Mouse (Mus musculus) midbrain, embryonic 15.5 days (tissue): ENCODE measurements around the gene Trappc2l. TPM values are rescaled to one million over a fixed set of nuclear protein-coding genes. Genes with fewer than 3 reads are reported as not detected.
A peak's percentile ranks its signal among the peaks of the same experiment; 100 is the strongest.

Experiments used
- ATAC-seq: fragments of 200-750 bp; cut with Nextera tagmentation; replicated peaks from 2 replicates; pipeline ENCODE4 v1.8.0; 2017; ENCODE audit warnings: moderate TSS enrichment
- H3K27ac ChIP-seq: fragments of 300-500 bp; sonication (generic); 2 replicates; pipeline ENCODE4 v1.5.1; 2015; ENCODE audit warnings: mild to moderate bottlenecking, inconsistent platforms
- H3K27me3 ChIP-seq: fragments of 300-500 bp; sonication (generic); replicated peaks from 2 replicates; pipeline ENCODE4 v1.6.1; 2015; ENCODE audit warnings: inconsistent platforms
- H3K36me3 ChIP-seq: fragments of 300-500 bp; sonication (generic); replicated peaks from 2 replicates; pipeline ENCODE4 v1.6.1; 2015; ENCODE audit warnings: inconsistent platforms
- H3K4me1 ChIP-seq: fragments of 300-500 bp; sonication (generic); 2 replicates; pipeline ENCODE4 v1.6.1; 2015; ENCODE audit warnings: inconsistent platforms
- H3K4me2 ChIP-seq: fragments of 300-500 bp; sonication (generic); 2 replicates; pipeline ENCODE4 v1.6.1; 2015; ENCODE audit warnings: inconsistent platforms, mild to moderate bottlenecking, moderate library complexity
- H3K4me3 ChIP-seq: fragments of 300-500 bp; sonication (generic); 2 replicates; pipeline ENCODE4 v1.5.1; 2015; ENCODE audit warnings: mild to moderate bottlenecking, inconsistent platforms
- H3K9ac ChIP-seq: fragments of 300-500 bp; sonication (generic); 2 replicates; pipeline ENCODE4 v1.6.1; 2015; ENCODE audit warnings: mild to moderate bottlenecking, inconsistent platforms
- H3K9me3 ChIP-seq: fragments of 300-500 bp; sonication (generic); 2 replicates; pipeline ENCODE4 v1.6.1; 2016; ENCODE audit warnings: inconsistent platforms
- WGBS: fragments of 180-500 bp; shearing (Covaris S2); methylation state at CpG from one replicate; pipeline ENCODE4 v1.1.7; 2015; ENCODE audit warnings: mixed read lengths; 5-methylcytosine and 5-hydroxymethylcytosine counted together
- polyA plus RNA-seq: library from polyadenylated mRNA; unstranded; fragments of >200 nt; fragmentation: Nextera tagmentation; extraction: Ambion mirVana; gene quantifications from 2 replicates; pipeline ENCODE4 v1.2.1, GENCODE M21; 2015

Trappc2l gene
- polyA plus RNA-seq, 1 experiment from 2014 or later, result 120 TPM

DNA sequence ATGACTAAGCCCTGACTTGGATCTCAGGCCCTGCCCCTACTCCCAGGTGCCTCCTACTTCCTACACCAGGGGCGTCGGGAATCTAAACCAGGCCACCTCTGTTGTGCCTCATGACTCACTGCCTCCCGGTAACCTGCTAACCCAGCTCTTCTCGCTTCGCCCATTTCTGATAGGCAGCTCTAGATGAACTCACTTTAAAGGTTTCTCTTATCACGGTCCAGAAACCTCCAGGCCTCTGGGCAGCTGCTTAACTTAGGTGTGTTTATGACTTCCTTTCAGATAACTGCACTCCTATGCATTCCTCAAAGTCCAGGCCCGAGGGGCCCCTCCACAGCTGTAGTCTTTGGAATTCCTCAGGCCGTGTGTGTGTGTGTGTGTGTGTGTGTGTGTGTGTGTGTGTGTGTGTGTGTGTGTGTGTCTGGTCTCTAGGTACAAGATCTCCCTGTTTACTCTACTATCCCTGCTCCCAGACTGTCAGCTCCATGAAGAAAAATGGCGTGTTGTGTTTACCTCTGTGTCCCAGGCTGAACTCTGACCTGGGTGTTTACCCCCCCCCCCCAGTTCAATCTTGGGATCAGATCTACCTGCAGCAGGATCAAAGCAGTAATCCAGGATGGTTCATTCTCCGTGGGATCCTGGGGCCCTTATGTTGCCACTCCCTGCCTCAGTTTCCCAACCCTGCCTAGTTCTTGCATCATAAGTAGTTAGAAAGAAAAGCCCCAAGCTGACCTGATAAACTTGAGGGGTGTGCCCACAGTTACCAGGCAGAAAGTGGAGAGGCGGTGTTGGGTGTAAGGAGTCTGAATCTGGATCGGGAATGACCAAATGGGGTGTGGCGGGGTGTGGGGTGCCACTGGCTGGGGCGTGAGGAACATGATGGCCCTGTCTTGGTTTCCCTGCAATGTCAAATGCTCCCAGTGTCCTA, 24.7 kb downstream of the Trappc2l start:
- WGBS, result 80% methylated on average over 14 of the region's 14 CpGs

DNA sequence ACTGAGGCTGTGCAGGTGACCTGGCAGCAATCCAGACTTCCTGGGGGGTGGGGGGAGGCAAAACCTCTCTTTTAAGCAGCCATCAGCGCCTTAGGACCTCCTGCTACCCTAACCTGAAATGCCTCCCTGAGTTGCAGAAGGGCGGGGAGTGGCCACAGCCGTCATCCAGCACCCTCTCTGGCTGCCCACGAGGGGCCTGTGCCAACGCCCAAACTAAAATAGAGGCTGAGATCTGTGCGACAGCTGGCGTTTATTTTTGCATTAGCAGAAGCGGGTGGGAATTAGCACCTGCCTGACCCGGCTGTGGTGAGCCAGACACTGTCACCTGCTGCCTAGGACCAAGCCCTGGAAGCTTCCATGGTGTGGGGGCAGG, 25.3 kb downstream of the Trappc2l start:
- no peaks in the 10 kb centered on the region for H3K9me3 ChIP-seq
- no peaks in the 10 kb centered on the region for H3K27me3 ChIP-seq
- H3K4me1 ChIP-seq, result peaks cover 9% of the 10 kb centered on the region; the same call in 1 of the 2 replicates
- H3K9ac ChIP-seq, result no peak overlapping the region
- H3K36me3 ChIP-seq, result peaks cover 32% of the 10 kb centered on the region
- no peak overlapping the region for H3K4me3 ChIP-seq
- H3K27ac ChIP-seq, result no peak overlapping the region
- ATAC-seq, result no peak
- 81% methylated on average over 9 of the region's 9 CpGs for WGBS
- H3K4me2 ChIP-seq, result no peak overlapping the region

More for the DNA sequence above, 24.7 kb downstream of the Trappc2l start:
- peaks cover 9% of the 10 kb centered on the region; the same call in 1 of the 2 replicates for H3K4me1 ChIP-seq
- H3K4me3 ChIP-seq, result no peak overlapping the region
- no peak overlapping the region for H3K27ac ChIP-seq
- peaks cover 32% of the 10 kb centered on the region for H3K36me3 ChIP-seq
- H3K9me3 ChIP-seq, result no peaks in the 10 kb centered on the region
- no peak overlapping the region for H3K4me2 ChIP-seq
- ATAC-seq, result no peak
- no peak overlapping the region for H3K9ac ChIP-seq
- no peaks in the 10 kb centered on the region for H3K27me3 ChIP-seq

DNA sequence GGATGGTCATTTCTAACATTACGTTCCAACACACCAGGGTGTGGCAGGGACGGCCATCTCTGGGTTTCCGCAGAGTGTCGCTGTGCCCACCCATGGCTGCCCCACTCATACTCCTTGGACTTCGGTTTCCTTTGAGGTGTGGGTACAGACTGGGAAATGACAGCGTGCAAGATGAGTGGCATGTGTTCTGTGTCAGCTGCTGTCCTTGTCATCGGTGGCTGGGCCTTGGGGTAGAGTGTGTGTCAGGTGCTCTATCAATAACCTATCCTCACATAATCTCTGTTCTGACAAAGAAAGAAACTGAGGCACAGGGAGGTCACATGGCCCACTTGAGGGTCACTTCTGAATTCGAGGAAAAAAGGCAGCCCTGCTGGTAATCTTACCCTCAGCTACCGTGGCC, 25.8 kb downstream of the Trappc2l start:
- no peak overlapping the region for H3K4me2 ChIP-seq
- no peak overlapping the region for H3K27ac ChIP-seq
- H3K9ac ChIP-seq, result no peak overlapping the region
- no peaks in the 10 kb centered on the region for H3K9me3 ChIP-seq
- no peaks in the 10 kb centered on the region for H3K27me3 ChIP-seq
- 92% methylated on average over 9 of the region's 9 CpGs for WGBS
- H3K4me1 ChIP-seq, result peaks cover 9% of the 10 kb centered on the region; the same call in 1 of the 2 replicates
- ATAC-seq, result no peak
- peaks cover 32% of the 10 kb centered on the region for H3K36me3 ChIP-seq
- no peak overlapping the region for H3K4me3 ChIP-seq

DNA sequence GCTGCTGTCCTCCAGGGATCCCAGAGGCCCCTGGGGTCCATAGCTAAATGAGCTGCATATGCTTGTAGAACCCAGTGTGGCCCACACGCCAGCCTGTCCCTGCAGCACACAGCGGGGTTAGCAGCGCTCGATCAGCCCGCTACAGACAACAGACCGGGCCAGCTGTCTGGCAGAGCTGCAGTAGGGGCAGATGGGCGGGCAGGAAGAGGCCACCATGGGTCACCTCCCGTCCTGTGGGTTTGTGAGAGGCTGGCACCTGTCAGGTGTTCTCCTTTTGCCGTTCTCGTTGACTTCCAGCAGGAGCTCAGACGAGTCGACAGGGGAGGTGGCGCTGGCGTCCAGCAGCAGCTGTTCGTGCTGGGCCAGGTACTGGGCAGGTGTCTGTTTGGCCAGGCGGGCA, 27.2 kb downstream of the Trappc2l start:
- Histone ChIP-seq H3K4me2 (no peak overlapping the region), H3K36me3 (peaks cover 27% of the 10 kb centered on the region), H3K9me3 (no peaks in the 10 kb centered on the region), H3K4me1 (peaks cover 9% of the 10 kb centered on the region; the same call in 1 of the 2 replicates), H3K9ac (no peak overlapping the region), H3K27me3 (no peaks in the 10 kb centered on the region), H3K27ac (no peak overlapping the region), H3K4me3 (no peak overlapping the region)
- ATAC-seq, result no peak
- WGBS, result 72% methylated on average over 16 of the region's 16 CpGs

DNA sequence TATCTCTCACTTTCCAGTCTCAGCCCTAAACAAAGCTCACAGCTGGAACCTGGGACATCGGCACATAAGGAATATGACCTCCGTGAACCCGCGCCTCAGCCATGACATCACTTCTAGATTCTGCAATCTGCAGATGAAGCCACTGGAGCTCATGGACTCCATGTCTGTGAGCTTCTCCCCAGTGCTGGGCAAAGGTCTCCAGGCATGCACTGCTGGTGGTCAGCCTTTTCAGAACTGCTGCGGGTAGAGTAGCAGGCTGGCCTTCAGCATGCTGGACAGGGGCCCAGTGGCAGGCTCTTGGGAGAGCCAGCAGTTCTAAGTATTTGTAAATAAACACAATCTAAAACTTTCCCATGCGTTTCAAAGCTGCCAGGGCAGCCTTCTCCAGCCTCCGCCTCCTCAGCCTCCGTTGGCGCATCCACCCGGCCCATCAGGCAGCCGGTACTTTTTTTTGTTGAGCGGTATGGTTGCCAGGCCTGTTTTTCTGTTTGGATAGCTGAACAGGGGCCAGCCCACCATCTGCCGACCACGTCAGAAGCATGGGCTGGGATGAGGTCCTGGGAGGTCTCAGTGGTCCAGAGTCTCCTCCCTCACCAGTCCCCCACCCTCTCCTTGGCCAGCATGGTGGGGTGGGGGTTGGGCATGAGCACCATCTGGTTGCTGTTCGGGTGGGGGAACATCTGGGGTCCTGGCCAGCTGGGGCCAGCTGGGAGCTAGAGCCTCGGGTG, 28.2 kb downstream of the Trappc2l start:
- H3K27ac ChIP-seq, result 0 out of 2 replicates have a peak overlapping the region, but pooled peaks have one; percentile 5
- peaks cover 9% of the 10 kb centered on the region; the same call in 1 of the 2 replicates for H3K4me1 ChIP-seq
- H3K4me2 ChIP-seq, result no peak overlapping the region
- no peaks in the 10 kb centered on the region for H3K9me3 ChIP-seq
- ATAC-seq, result 0 out of 2 replicates have a peak, but pooled peaks have one; percentile 51
- H3K36me3 ChIP-seq, result peaks cover 18% of the 10 kb centered on the region
- WGBS, result 33% methylated on average over 16 of the region's 16 CpGs
- H3K9ac ChIP-seq, result no peak overlapping the region
- H3K27me3 ChIP-seq, result no peaks in the 10 kb centered on the region
- no peak overlapping the region for H3K4me3 ChIP-seq

DNA sequence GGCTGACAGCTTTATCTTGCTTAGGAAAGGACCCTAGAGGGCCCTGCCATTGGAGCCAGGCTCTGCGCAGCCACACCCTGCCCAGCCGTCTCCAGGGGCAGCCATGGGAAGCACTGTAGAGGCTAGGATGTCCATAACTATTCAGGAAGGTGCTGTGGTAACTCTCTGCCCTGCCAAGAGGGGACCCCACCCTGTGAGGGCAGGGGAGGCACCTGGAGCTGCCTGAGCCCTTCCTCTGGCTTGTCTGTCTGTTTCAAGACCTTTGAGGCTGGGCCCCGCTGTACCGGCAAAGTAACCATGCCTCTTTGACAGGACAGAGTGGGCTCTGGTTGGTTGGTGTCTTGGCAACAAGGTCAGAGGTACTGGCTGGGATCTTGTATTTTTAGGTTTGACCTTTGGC, 29.4 kb downstream of the Trappc2l start:
- Histone ChIP-seq H3K4me2 (no peak overlapping the region), H3K36me3 (peaks cover 9% of the 10 kb centered on the region), H3K27ac (no peak overlapping the region), H3K4me1 (peaks cover 9% of the 10 kb centered on the region; the same call in 1 of the 2 replicates), H3K9me3 (no peaks in the 10 kb centered on the region), H3K9ac (no peak overlapping the region), H3K27me3 (no peaks in the 10 kb centered on the region), H3K4me3 (no peak overlapping the region)
- WGBS, result 87% methylated on average over 4 of the region's 4 CpGs
- no peak for ATAC-seq

DNA sequence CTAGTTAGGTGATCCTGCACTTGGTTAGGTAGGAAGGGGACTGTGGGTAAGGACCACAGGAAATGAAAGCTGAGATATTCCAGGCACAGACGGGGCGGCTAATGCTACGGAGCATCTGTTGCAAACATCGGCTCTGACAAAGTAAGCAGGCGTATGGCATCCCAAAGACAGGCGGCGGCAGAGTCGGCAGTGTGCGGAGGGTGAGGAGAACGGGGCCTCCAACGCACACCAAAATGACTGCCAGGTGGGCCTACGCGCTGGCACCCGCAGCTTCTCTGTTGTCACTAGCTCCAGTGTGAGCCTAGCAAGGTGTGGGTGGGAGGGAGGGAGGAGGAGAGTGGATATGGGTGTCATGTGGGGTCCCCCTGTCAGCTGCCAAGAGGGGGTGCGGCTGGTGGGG, 30.0 kb downstream of the Trappc2l start:
- Histone ChIP-seq H3K4me2 (no peak overlapping the region), H3K9me3 (no peaks in the 10 kb centered on the region), H3K4me1 (peaks cover 9% of the 10 kb centered on the region; the same call in 1 of the 2 replicates), H3K36me3 (peaks cover 9% of the 10 kb centered on the region), H3K27me3 (no peaks in the 10 kb centered on the region), H3K9ac (no peak overlapping the region), H3K4me3 (no peak overlapping the region), H3K27ac (no peak overlapping the region)
- no peak for ATAC-seq
- 76% methylated on average over 12 of the region's 15 CpGs for WGBS

DNA sequence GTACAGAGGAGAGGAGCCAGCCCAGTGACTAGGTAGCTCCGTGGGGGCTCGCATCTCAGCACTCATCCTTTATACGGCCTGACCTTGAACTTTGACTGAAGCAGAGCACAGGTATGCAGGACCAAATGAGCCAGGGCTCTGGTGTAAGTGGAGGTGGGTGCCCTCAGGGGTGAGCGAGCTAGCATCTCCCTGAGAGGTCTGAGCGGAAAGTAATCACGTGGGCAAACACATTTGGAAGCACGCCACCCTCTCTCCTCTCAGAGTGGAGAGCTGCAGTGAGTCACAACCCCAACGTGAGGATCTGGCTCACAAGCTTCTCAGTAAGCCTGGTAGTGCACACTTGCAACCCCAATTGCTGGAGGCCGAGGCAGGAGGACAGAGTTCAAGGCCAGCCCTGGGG, 30.6 kb downstream of the Trappc2l start:
- Histone ChIP-seq H3K27ac (no peak overlapping the region), H3K4me3 (no peak overlapping the region), H3K9me3 (no peaks in the 10 kb centered on the region), H3K4me2 (no peak overlapping the region), H3K27me3 (no peaks in the 10 kb centered on the region), H3K36me3 (peaks cover 12% of the 10 kb centered on the region), H3K9ac (no peak overlapping the region), H3K4me1 (peaks cover 9% of the 10 kb centered on the region; the same call in 1 of the 2 replicates)
- no peak for ATAC-seq
- WGBS, result 74% methylated on average over 9 of the region's 9 CpGs

DNA sequence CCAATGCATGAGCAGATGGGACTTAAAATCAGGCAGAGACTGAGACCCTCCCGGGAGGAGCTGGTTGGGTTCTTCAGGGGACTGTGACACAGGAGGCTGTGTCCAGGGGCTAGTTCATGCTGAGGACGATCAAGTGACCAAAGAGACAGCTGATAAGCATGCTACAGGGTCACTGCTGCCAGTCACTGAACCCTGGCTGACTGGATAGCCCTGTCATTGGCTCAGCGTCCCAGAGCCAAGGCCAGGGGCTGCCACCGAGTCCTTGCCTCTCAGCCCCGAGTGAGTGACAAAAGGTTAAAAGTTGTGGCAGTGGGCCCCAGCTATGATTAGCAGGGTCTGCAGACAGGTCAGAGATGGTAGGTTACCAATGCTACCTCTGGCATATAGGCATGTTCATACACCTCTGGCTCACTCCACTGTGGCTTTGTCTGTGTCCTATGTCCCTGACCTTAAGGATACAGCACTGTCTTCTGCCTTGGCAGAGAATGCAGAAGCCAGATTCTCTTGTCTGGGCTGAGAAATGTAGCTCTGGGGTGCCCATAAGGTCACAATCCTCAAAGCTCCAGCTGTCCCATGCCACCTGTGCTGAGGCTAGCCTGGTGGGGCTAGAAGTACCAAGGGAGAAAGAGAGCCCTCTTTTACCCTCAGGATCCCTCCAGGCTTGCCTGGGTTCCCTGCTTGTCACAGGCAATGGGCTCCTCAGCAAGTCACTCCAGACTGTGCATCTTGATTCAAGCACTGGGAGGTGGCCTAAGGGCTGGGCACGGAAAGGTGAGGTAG, 32.9 kb downstream of the Trappc2l start:
- H3K4me2 ChIP-seq, result no peak overlapping the region
- peaks cover 3% of the 10 kb centered on the region; the same call in 1 of the 2 replicates for H3K4me1 ChIP-seq
- no peak overlapping the region for H3K4me3 ChIP-seq
- no peak overlapping the region for H3K27ac ChIP-seq
- H3K27me3 ChIP-seq, result no peaks in the 10 kb centered on the region
- peaks cover 15% of the 10 kb centered on the region; the same call in 1 of the 2 replicates for H3K36me3 ChIP-seq
- 81% methylated on average over 6 of the region's 6 CpGs for WGBS
- no peaks in the 10 kb centered on the region for H3K9me3 ChIP-seq
- H3K9ac ChIP-seq, result no peak overlapping the region
- no peak for ATAC-seq

DNA sequence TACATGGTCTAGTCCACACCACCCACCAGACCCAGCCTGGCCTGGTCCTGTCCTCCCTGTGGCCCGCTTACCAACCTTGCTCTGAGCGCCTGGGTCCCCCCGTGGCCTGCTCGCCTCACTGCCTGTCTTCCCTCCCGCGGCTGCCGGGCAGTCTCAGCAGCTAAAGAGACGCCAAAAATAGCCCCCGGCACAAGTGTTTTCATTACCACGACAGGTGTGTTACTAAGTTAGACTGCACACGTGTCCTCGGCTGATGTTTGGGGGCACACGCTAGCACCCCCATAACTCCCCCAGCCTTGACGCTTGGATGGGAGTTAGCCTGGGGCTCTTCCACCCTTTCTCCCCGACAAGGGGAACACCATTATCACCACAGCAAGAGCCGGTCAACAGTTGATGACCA, 34.9 kb downstream of the Trappc2l start:
- H3K9me3 ChIP-seq, result no peaks in the 10 kb centered on the region
- H3K4me1 ChIP-seq, result 0 out of 2 replicates have a peak, but pooled peaks cover 3% of the 10 kb centered on the region
- no peak overlapping the region for H3K9ac ChIP-seq
- peaks cover 15% of the 10 kb centered on the region; the same call in 1 of the 2 replicates for H3K36me3 ChIP-seq
- WGBS, result 91% methylated on average over 16 of the region's 16 CpGs
- H3K4me3 ChIP-seq, result no peak overlapping the region
- H3K27me3 ChIP-seq, result no peaks in the 10 kb centered on the region
- no peak overlapping the region for H3K27ac ChIP-seq
- H3K4me2 ChIP-seq, result no peak overlapping the region
- no peak for ATAC-seq

DNA sequence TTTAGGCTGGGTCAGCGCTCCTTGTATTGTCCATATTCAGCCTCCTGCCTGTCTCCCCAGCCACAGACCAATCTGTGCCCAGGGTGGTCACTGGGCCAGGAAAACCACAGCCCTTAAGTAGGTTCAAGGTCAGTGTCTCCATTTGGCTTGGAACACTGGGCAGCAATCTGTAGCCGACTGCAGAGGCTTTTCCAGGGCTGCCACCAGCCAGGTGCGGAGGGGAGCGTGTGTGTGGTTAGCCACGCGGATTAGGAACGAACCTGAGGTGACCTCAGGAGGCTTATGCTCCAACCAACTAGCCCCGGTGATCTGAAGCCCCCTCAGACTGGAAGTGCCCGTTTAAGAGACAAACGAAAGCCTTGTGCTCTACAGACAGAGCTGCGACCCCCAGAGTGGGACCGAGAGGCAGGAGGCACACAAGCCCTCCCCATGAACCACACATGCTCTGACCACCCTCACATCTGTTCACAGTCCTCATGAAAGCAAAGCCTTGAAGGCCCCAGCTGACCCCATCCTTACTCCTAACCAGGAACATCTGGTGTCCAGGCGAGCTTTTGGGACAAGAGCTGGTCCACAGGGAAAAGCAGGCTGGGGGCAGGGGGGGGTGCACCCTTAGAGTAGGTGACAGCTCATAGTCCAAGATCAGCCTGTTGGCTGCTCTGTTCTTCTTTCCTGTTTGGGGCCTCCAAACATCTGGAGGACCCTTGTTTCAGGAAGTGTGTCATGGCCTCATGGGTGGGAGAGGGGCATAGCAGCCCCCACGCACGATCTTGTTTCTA, 36.9 kb downstream of the Trappc2l start:
- WGBS, result 81% methylated on average over 15 of the region's 15 CpGs
- Histone ChIP-seq H3K27me3 (no peaks in the 10 kb centered on the region), H3K4me3 (no peak overlapping the region), H3K9ac (no peak overlapping the region), H3K36me3 (peaks cover 12% of the 10 kb centered on the region; the same call in 1 of the 2 replicates), H3K4me2 (no peak overlapping the region), H3K27ac (no peak overlapping the region), H3K9me3 (no peaks in the 10 kb centered on the region), H3K4me1 (peaks cover 11% of the 10 kb centered on the region; the same call in 1 of the 2 replicates)
- no peak for ATAC-seq
